Mouse (Mus musculus): ENCODE measurements around the gene Tnpo2. TPM values are rescaled to one million over a fixed set of nuclear protein-coding genes. Genes with fewer than 3 reads are reported as not detected.

The Tnpo2 gene
- polyA plus RNA-seq (2011; ENCODE audit: insufficient read length, low read depth, missing spikeins), result 106 and 120 TPM in 2 replicates

GRCm38 (mm10) chr8:85036718-85037365, at the start of gene Tnpo2:
Gene Tnpo2, plus strand, starts transcription at chr8:85036915.
- H3K4me1 ChIP-seq (ENCODE audit: control insufficient read depth, insufficient read depth, low read length), result peaks cover 19% of the 10 kb centered on the region
- H3K27ac ChIP-seq (ENCODE audit: insufficient read depth, low read length), result peak within 1 kb of the TSS; percentile 96
- H3K4me3 ChIP-seq (ENCODE audit: insufficient read depth, low read length), result peak within 1 kb of the TSS; percentile 99
- TF ChIP-seq CTCF (IDR thresholded peaks at IDR 0.05; ENCODE audit: borderline replicate concordance, insufficient read depth, low read length) (no peak), POLR2A (IDR thresholded peaks at IDR 0.05; ENCODE audit: low read depth, low read length) (peak; percentile 69; the same call in 1 of the 2 replicates)

DNA sequence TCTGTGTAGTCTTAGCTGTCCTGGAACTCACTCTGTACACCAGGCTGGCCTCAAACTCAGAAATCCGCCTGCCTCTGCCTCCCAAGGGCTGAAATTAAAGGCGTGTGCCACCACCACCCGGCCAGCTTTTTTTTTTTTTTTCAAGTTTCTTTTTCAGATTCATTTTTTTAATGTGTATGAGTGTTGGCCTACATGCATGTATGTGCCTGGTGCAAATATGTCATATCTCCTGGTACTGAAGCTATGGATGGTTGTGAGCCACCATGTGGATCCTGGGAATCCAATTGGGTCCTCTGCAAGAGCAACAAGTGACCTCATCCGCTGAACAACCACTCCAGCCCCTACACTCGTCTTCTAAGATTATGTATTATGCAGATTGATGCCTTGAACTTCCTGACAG, 49.3 kb upstream of the Tnpo2 start:
- no peak overlapping the region for H3K27ac ChIP-seq (ENCODE audit: insufficient read depth, low read length)
- H3K4me3 ChIP-seq (ENCODE audit: insufficient read depth, low read length), result no peak overlapping the region
- TF ChIP-seq POLR2A (IDR thresholded peaks at IDR 0.05; ENCODE audit: low read depth, low read length) (no peak), CTCF (IDR thresholded peaks at IDR 0.05; ENCODE audit: borderline replicate concordance, insufficient read depth, low read length) (no peak)
- peaks cover 22% of the 10 kb centered on the region for H3K4me1 ChIP-seq (ENCODE audit: control insufficient read depth, insufficient read depth, low read length)

GRCm38 (mm10) chr8:84987903-84988302, 48.8 kb upstream of the Tnpo2 start:
- Histone ChIP-seq H3K4me3 (ENCODE audit: insufficient read depth, low read length) (no peak overlapping the region), H3K27ac (ENCODE audit: insufficient read depth, low read length) (no peak overlapping the region; the same call in 1 of the 2 replicates), H3K4me1 (ENCODE audit: control insufficient read depth, insufficient read depth, low read length) (peaks cover 22% of the 10 kb centered on the region)
- TF ChIP-seq CTCF (IDR thresholded peaks at IDR 0.05; ENCODE audit: borderline replicate concordance, insufficient read depth, low read length), result no peak
- no peak for TF ChIP-seq POLR2A (IDR thresholded peaks at IDR 0.05; ENCODE audit: low read depth, low read length)

DNA sequence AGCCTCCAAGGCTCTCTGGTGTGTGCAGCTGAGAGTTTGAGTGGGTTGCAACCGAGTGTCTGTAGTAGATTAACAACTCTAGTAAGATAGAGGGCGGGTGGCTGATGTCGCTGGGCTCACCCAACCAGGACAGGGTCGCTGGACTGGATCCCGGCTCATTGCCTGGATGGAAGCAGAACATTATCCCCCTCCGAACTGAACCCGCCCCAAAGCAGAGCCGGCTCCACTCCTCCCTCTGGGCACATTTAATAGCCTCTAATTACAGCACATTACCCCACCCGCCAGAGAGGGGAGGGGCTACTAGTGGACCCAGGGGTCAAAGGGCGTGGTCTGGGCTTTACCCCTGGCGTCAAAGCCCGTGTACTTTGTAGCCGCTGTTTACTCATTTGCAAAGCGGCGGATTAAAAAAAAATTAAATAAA, 47.4 kb upstream of the Tnpo2 start:
- TF ChIP-seq POLR2A (IDR thresholded peaks at IDR 0.05; ENCODE audit: low read depth, low read length) (no peak), CTCF (IDR thresholded peaks at IDR 0.05; ENCODE audit: borderline replicate concordance, insufficient read depth, low read length) (no peak)
- peaks cover 20% of the 10 kb centered on the region for H3K4me1 ChIP-seq (ENCODE audit: control insufficient read depth, insufficient read depth, low read length)
- H3K27ac ChIP-seq (ENCODE audit: insufficient read depth, low read length), result no peak overlapping the region; the same call in 1 of the 2 replicates
- no peak overlapping the region for H3K4me3 ChIP-seq (ENCODE audit: insufficient read depth, low read length)

DNA sequence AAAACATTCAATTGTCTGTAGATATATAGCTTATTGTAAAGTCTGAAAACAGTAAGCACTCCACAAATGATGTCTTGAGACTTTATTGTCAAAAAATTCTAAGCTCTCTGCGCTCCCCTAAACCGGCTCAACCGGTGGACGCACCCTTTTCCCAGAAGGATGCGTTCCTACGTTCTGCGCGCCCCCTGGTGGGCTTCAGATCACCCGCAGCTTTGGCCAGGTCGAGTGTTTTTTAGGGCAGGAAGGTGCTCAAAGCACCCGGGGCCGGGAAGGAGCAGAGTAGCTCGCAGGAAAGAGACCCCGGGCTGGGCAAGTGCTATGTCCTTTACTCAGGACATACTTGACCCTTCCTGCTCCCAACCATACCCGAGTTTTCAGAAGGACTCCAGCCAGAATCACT, 46.9 kb upstream of the Tnpo2 start:
- TF ChIP-seq CTCF (IDR thresholded peaks at IDR 0.05; ENCODE audit: borderline replicate concordance, insufficient read depth, low read length) (peak; percentile 78; the same call in 1 of the 2 replicates), POLR2A (IDR thresholded peaks at IDR 0.05; ENCODE audit: low read depth, low read length) (peak; percentile 14; the same call in 1 of the 2 replicates)

GRCm38 (mm10) chr8:84990349-84990748, 46.4 kb upstream of the Tnpo2 start, which contains the start of gene Hook2:
Gene Hook2, plus strand, starts transcription at chr8:84990603.
- H3K27ac ChIP-seq (ENCODE audit: insufficient read depth, low read length), result peak within 1 kb of the TSS; percentile 58
- peaks cover 17% of the 10 kb centered on the region for H3K4me1 ChIP-seq (ENCODE audit: control insufficient read depth, insufficient read depth, low read length)
- TF ChIP-seq CTCF (IDR thresholded peaks at IDR 0.05; ENCODE audit: borderline replicate concordance, insufficient read depth, low read length) (peak; percentile 97), POLR2A (IDR thresholded peaks at IDR 0.05; ENCODE audit: low read depth, low read length) (peak; percentile 41; the same call in 1 of the 2 replicates)
- peak within 1 kb of the TSS; percentile 48 for H3K4me3 ChIP-seq (ENCODE audit: insufficient read depth, low read length)

More for the DNA sequence above, 46.9 kb upstream of the Tnpo2 start:
- Histone ChIP-seq H3K4me1 (ENCODE audit: control insufficient read depth, insufficient read depth, low read length) (peaks cover 17% of the 10 kb centered on the region), H3K27ac (ENCODE audit: insufficient read depth, low read length) (peak overlapping the region; percentile 58), H3K4me3 (ENCODE audit: insufficient read depth, low read length) (peak overlapping the region; percentile 27)

DNA sequence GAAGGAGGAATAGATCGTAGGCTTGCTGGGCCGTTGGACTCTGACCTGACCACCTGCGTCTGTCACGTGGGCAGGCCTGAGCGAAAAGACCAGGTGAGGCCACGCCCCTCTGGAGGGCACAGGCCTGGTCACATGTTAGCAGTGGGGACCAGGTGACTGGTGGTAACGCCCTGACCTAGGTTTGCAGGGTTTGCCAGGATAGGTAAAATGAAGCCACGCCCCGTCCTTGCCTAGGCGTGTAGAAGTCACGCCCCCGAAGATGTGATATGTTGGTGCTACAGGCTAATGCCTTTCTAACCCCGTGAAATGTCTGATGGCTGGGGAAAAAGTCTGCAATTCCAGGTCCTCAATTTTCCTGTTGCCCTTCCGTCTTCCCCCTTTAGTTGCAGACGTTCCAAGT, 45.9 kb upstream of the Tnpo2 start:
- H3K4me3 ChIP-seq (ENCODE audit: insufficient read depth, low read length), result peak overlapping the region; percentile 48
- no peak for TF ChIP-seq POLR2A (IDR thresholded peaks at IDR 0.05; ENCODE audit: low read depth, low read length)
- TF ChIP-seq CTCF (IDR thresholded peaks at IDR 0.05; ENCODE audit: borderline replicate concordance, insufficient read depth, low read length), result no peak
- H3K4me1 ChIP-seq (ENCODE audit: control insufficient read depth, insufficient read depth, low read length), result peaks cover 17% of the 10 kb centered on the region
- no peak overlapping the region for H3K27ac ChIP-seq (ENCODE audit: insufficient read depth, low read length)

- no peak overlapping the region for H3K4me3 ChIP-seq (ENCODE audit: insufficient read depth, low read length)
- no peak overlapping the region for H3K27ac ChIP-seq (ENCODE audit: insufficient read depth, low read length)
- TF ChIP-seq CTCF (IDR thresholded peaks at IDR 0.05; ENCODE audit: borderline replicate concordance, insufficient read depth, low read length) (no peak), POLR2A (IDR thresholded peaks at IDR 0.05; ENCODE audit: low read depth, low read length) (no peak)
- no peaks in the 10 kb centered on the region for H3K4me1 ChIP-seq (ENCODE audit: control insufficient read depth, insufficient read depth, low read length)
Observed at GRCm38 (mm10) chr8:84994375-84994774, 42.3 kb upstream of the Tnpo2 start.

GRCm38 (mm10) chr8:84995680-84996079, 41.0 kb upstream of the Tnpo2 start:
- no peaks in the 10 kb centered on the region for H3K4me1 ChIP-seq (ENCODE audit: control insufficient read depth, insufficient read depth, low read length)
- no peak overlapping the region for H3K27ac ChIP-seq (ENCODE audit: insufficient read depth, low read length)
- TF ChIP-seq CTCF (IDR thresholded peaks at IDR 0.05; ENCODE audit: borderline replicate concordance, insufficient read depth, low read length) (no peak), POLR2A (IDR thresholded peaks at IDR 0.05; ENCODE audit: low read depth, low read length) (no peak)
- H3K4me3 ChIP-seq (ENCODE audit: insufficient read depth, low read length), result no peak overlapping the region

GRCm38 (mm10) chr8:84996978-84997377, 39.7 kb upstream of the Tnpo2 start:
- H3K4me3 ChIP-seq (ENCODE audit: insufficient read depth, low read length), result no peak overlapping the region
- no peak overlapping the region for H3K27ac ChIP-seq (ENCODE audit: insufficient read depth, low read length)
- TF ChIP-seq POLR2A (IDR thresholded peaks at IDR 0.05; ENCODE audit: low read depth, low read length) (no peak), CTCF (IDR thresholded peaks at IDR 0.05; ENCODE audit: borderline replicate concordance, insufficient read depth, low read length) (no peak)
- H3K4me1 ChIP-seq (ENCODE audit: control insufficient read depth, insufficient read depth, low read length), result no peaks in the 10 kb centered on the region

All from embryonic fibroblast, embryonic 13.5 days (primary cell).